Mouse (Mus musculus) liver, embryonic 16.5 days (tissue): ENCODE data around the gene Trmt5. TPM values are rescaled to one million over a fixed set of nuclear protein-coding genes. Genes with fewer than 3 reads are reported as not detected.

Experiments
- ATAC-seq: fragments of 200-750 bp; cut with Nextera tagmentation; 2 replicates; pipeline ENCODE4 v1.8.0; 2017; ENCODE audit warnings: low read depth, mild to moderate bottlenecking, moderate number of reproducible peaks, moderate library complexity
- H3K27ac ChIP-seq: fragments of 300-500 bp; sonication (generic); 2 replicates; pipeline ENCODE4 v1.5.1; 2014; ENCODE audit warnings: mild to moderate bottlenecking, low read length
- H3K27me3 ChIP-seq: fragments of 300-500 bp; sonication (generic); 2 replicates; pipeline ENCODE4 v1.6.1; 2014; ENCODE audit warnings: low read depth, low read length, mixed read lengths; ENCODE audit not compliant: control insufficient read depth, insufficient read depth
- H3K36me3 ChIP-seq: fragments of 300-500 bp; sonication (generic); 2 replicates; pipeline ENCODE4 v1.6.1; 2014; ENCODE audit warnings: mild to moderate bottlenecking; ENCODE audit not compliant: control insufficient read depth, insufficient read depth
- H3K4me1 ChIP-seq: fragments of 300-500 bp; sonication (generic); 2 replicates; pipeline ENCODE4 v1.6.1; 2014; ENCODE audit warnings: low read depth, low read length, mixed read lengths; ENCODE audit not compliant: control insufficient read depth
- H3K4me2 ChIP-seq: fragments of 300-500 bp; sonication (generic); 2 replicates; pipeline ENCODE4 v1.6.1; 2014; ENCODE audit warnings: low read depth, low read length, mixed read lengths
- H3K4me3 ChIP-seq: fragments of 300-500 bp; sonication (generic); 2 replicates; pipeline ENCODE4 v1.5.1; 2014; ENCODE audit warnings: low read depth, mild to moderate bottlenecking, low read length
- H3K9ac ChIP-seq: fragments of 300-500 bp; sonication (generic); 2 replicates; pipeline ENCODE4 v1.6.1; 2014; ENCODE audit warnings: low read depth, low read length
- H3K9me3 ChIP-seq: fragments of 300-500 bp; sonication (generic); replicated peaks from 2 replicates; pipeline ENCODE4 v1.6.1; 2016; ENCODE audit warnings: low read length; ENCODE audit not compliant: control insufficient read depth
- WGBS: fragments of 180-500 bp; shearing (Covaris S2); extraction: QIAGEN DNeasy Blood & Tissue Kit; methylation state at CpG from one replicate; pipeline ENCODE4 v1.1.7; 2014; ENCODE audit not compliant: insufficient replicate concordance; 5-methylcytosine and 5-hydroxymethylcytosine counted together
- polyA plus RNA-seq: library from polyadenylated mRNA; unstranded; fragments of >200 nt; fragmentation: Nextera tagmentation; extraction: Ambion mirVana; gene quantifications from 2 replicates; pipeline ENCODE4 v1.2.1, GENCODE M21; 2015

Trmt5 gene
- polyA plus RNA-seq, 1 experiment from 2014 or later: 5.1 TPM

- no peak overlapping the region for H3K4me2 ChIP-seq
- no peak for ATAC-seq
- H3K4me1 ChIP-seq: peaks cover 8% of the 10 kb centered on the region
These were observed 2.1 kb upstream of the Trmt5 start for GRCm38 (mm10) chr12:73288626-73289025.

GRCm38 (mm10) chr12:73287609-73288008 is 1.1 kb upstream of the Trmt5 start:
- ATAC-seq: no peak
- Histone ChIP-seq H3K4me3 (no peak overlapping the region), H3K9ac (no peak overlapping the region), H3K4me2 (peak overlapping the region; percentile 84; the same call in 1 of the 2 replicates), H3K27ac (no peak overlapping the region), H3K36me3 (no peaks in the 10 kb centered on the region), H3K4me1 (peaks cover 8% of the 10 kb centered on the region), H3K9me3 (no peaks in the 10 kb centered on the region), H3K27me3 (no peaks in the 10 kb centered on the region)
- 58% methylated on average over 8 of the region's 8 CpGs for WGBS

More at GRCm38 (mm10) chr12:73288626-73289025, 2.1 kb upstream of the Trmt5 start:
- no peak overlapping the region for H3K9ac ChIP-seq
- H3K36me3 ChIP-seq: no peaks in the 10 kb centered on the region
- no peak overlapping the region for H3K4me3 ChIP-seq
- WGBS: 67% methylated on average over 3 of the region's 3 CpGs
- no peak overlapping the region for H3K27ac ChIP-seq
- no peaks in the 10 kb centered on the region for H3K27me3 ChIP-seq
- no peaks in the 10 kb centered on the region for H3K9me3 ChIP-seq

GRCm38 (mm10) chr12:73274921-73275320 is 11.6 kb downstream of the Trmt5 start:
- no peak for ATAC-seq
- no peak overlapping the region for H3K9ac ChIP-seq
- 80% methylated on average over 3 of the region's 3 CpGs for WGBS
- no peak overlapping the region for H3K4me3 ChIP-seq
- H3K27ac ChIP-seq: no peak overlapping the region
- no peaks in the 10 kb centered on the region for H3K9me3 ChIP-seq
- no peaks in the 10 kb centered on the region for H3K27me3 ChIP-seq
- no peaks in the 10 kb centered on the region for H3K4me1 ChIP-seq
- H3K4me2 ChIP-seq: no peak overlapping the region
- peaks cover 10% of the 10 kb centered on the region for H3K36me3 ChIP-seq

- Histone ChIP-seq H3K9me3 (no peaks in the 10 kb centered on the region), H3K4me2 (no peak overlapping the region), H3K27me3 (no peaks in the 10 kb centered on the region), H3K27ac (no peak overlapping the region), H3K36me3 (no peaks in the 10 kb centered on the region), H3K4me1 (no peaks in the 10 kb centered on the region), H3K4me3 (no peak overlapping the region), H3K9ac (no peak overlapping the region)
- WGBS: 75% methylated on average over 4 of the region's 4 CpGs
- no peak for ATAC-seq
These were observed 16.6 kb downstream of the Trmt5 start for GRCm38 (mm10) chr12:73269933-73270332.

GRCm38 (mm10) chr12:73269531-73269930 is 17.0 kb downstream of the Trmt5 start:
- H3K9ac ChIP-seq: no peak overlapping the region
- H3K27ac ChIP-seq: no peak overlapping the region
- no peak overlapping the region for H3K4me3 ChIP-seq
- H3K36me3 ChIP-seq: no peaks in the 10 kb centered on the region
- 71% methylated on average over 3 of the region's 3 CpGs for WGBS
- H3K4me2 ChIP-seq: no peak overlapping the region
- no peaks in the 10 kb centered on the region for H3K27me3 ChIP-seq
- no peak for ATAC-seq
- no peaks in the 10 kb centered on the region for H3K4me1 ChIP-seq
- H3K9me3 ChIP-seq: no peaks in the 10 kb centered on the region

- H3K27ac ChIP-seq: no peak overlapping the region
- no peak overlapping the region for H3K4me3 ChIP-seq
- H3K4me1 ChIP-seq: no peaks in the 10 kb centered on the region
- H3K9me3 ChIP-seq: no peaks in the 10 kb centered on the region
- no peak overlapping the region for H3K4me2 ChIP-seq
- H3K27me3 ChIP-seq: no peaks in the 10 kb centered on the region
- WGBS: 69% methylated on average over 1 of the region's 1 CpGs
- H3K36me3 ChIP-seq: no peaks in the 10 kb centered on the region
- no peak overlapping the region for H3K9ac ChIP-seq
- ATAC-seq: no peak
These were observed 18.0 kb downstream of the Trmt5 start for GRCm38 (mm10) chr12:73268497-73268896.

- no peaks in the 10 kb centered on the region for H3K9me3 ChIP-seq
- no peaks in the 10 kb centered on the region for H3K27me3 ChIP-seq
- no peak overlapping the region for H3K9ac ChIP-seq
- H3K4me1 ChIP-seq: no peaks in the 10 kb centered on the region
- H3K36me3 ChIP-seq: no peaks in the 10 kb centered on the region
- no peak overlapping the region for H3K4me3 ChIP-seq
- WGBS: 49% methylated on average over 1 of the region's 1 CpGs
- H3K27ac ChIP-seq: no peak overlapping the region
- H3K4me2 ChIP-seq: no peak overlapping the region
- ATAC-seq: no peak
These were observed 19.9 kb downstream of the Trmt5 start for GRCm38 (mm10) chr12:73266597-73266996.

- no peak overlapping the region for H3K4me2 ChIP-seq
- H3K4me3 ChIP-seq: no peak overlapping the region
- 70% methylated on average over 3 of the region's 3 CpGs for WGBS
- no peaks in the 10 kb centered on the region for H3K27me3 ChIP-seq
- no peaks in the 10 kb centered on the region for H3K4me1 ChIP-seq
- H3K36me3 ChIP-seq: no peaks in the 10 kb centered on the region
- no peak for ATAC-seq
- no peak overlapping the region for H3K9ac ChIP-seq
- no peak overlapping the region for H3K27ac ChIP-seq
- H3K9me3 ChIP-seq: no peaks in the 10 kb centered on the region
These were observed 21.0 kb downstream of the Trmt5 start for GRCm38 (mm10) chr12:73265381-73265978.

- H3K9me3 ChIP-seq: no peaks in the 10 kb centered on the region
- no peak for ATAC-seq
- H3K4me2 ChIP-seq: no peak overlapping the region
- no peaks in the 10 kb centered on the region for H3K36me3 ChIP-seq
- H3K9ac ChIP-seq: no peak overlapping the region
- no peaks in the 10 kb centered on the region for H3K27me3 ChIP-seq
- no peak overlapping the region for H3K27ac ChIP-seq
- H3K4me3 ChIP-seq: no peak overlapping the region
- 62% methylated on average over 1 of the region's 1 CpGs for WGBS
- no peaks in the 10 kb centered on the region for H3K4me1 ChIP-seq
These were observed 26.2 kb downstream of the Trmt5 start for GRCm38 (mm10) chr12:73260339-73260738.
